In the genomic region with DNA sequence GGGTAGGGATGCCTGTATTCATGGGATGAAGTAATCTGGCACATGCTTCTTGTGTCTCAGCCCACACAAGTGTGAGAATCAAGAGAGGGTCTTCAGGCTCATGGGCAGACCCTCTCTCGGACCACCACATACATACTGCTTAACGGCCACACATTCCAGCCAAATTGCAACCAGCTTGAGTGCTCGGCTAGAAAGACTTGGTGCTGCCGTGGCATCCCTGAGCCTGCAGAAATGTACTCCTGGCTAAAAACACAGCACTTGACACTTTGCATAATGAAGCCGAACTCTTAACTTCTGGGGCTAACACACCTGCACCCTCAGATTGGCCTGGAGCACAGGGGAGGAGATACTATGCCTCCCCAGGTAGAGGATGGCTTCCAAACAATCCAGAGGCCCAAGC, we compare ENCODE assay signal across 32 mouse cellular contexts.
"Had no signal": no experiment of that assay in that cellular context is flagged by ENCODE, and none has a peak within 500 bp of the region (broad histone marks: within the 10 kb centered on the region; RNA-seq: fewer than 3 reads in every experiment).

No protein-coding gene starts in this region.

- ATAC-seq: hindbrain, embryonic 16.5 days; hindbrain, postnatal 0 days; inflammation-experienced regulatory T-cells, adult 6 months; intestine, embryonic 15.5 days; intestine, embryonic 16.5 days; intestine, postnatal 0 days had no signal

- DNase-seq: heart, postnatal 10 days; heart, postnatal 14 days; heart, postnatal 36 days; heart, postnatal 4 days; kidney, adult 11 months; kidney, adult 18-20 months; kidney, adult 2 months; kidney, adult 8-10 months; kidney, adult 9 months; kidney, postnatal 10 days; kidney, postnatal 14 days; kidney, postnatal 25 days; kidney, postnatal 36 days; kidney, postnatal 4 days; layer of hippocampus, adult 9-11 months; layer of hippocampus, postnatal 36 days had no signal

- H3K27ac ChIP-seq: heart, embryonic 15.5 days; hindbrain, embryonic 10.5 days; hindbrain, embryonic 12.5 days; hindbrain, embryonic 13.5 days; hindbrain, embryonic 14.5 days; hindbrain, embryonic 15.5 days; hindbrain, postnatal 0 days; intestine, embryonic 15.5 days; kidney, embryonic 15.5 days; kidney, postnatal 0 days; layer of hippocampus, adult 2 months; left cerebral cortex, adult 2 months had no signal

- H3K4me2 ChIP-seq: heart, embryonic 15.5 days; hindbrain, embryonic 12.5 days; hindbrain, embryonic 13.5 days; hindbrain, embryonic 14.5 days; hindbrain, embryonic 15.5 days; intestine, embryonic 15.5 days; kidney, embryonic 15.5 days had no signal

- H3K4me3 ChIP-seq: heart, embryonic 15.5 days; hindbrain, embryonic 10.5 days; hindbrain, embryonic 12.5 days; hindbrain, embryonic 13.5 days; hindbrain, embryonic 15.5 days; intestine, embryonic 15.5 days; kidney, embryonic 15.5 days; layer of hippocampus, adult 2 months; left cerebral cortex, adult 2 months had no signal

- H3K36me3 ChIP-seq: heart, embryonic 15.5 days; hindbrain, embryonic 10.5 days; hindbrain, embryonic 12.5 days; hindbrain, embryonic 13.5 days; hindbrain, embryonic 15.5 days; intestine, embryonic 15.5 days; kidney, embryonic 15.5 days had no signal

- H3K9me3 ChIP-seq: heart, embryonic 15.5 days; hindbrain, embryonic 10.5 days; hindbrain, embryonic 12.5 days; hindbrain, embryonic 13.5 days; hindbrain, embryonic 15.5 days; intestine, embryonic 15.5 days; kidney, embryonic 15.5 days had no signal

- H3K4me1 ChIP-seq: intestine, embryonic 15.5 days had no signal

- H3K9ac ChIP-seq: heart, embryonic 15.5 days; hindbrain, embryonic 12.5 days; hindbrain, embryonic 13.5 days; hindbrain, embryonic 14.5 days; hindbrain, embryonic 15.5 days; intestine, embryonic 15.5 days; kidney, embryonic 15.5 days had no signal
